Mouse (Mus musculus) myocyte (in vitro differentiated cells): Measurements from ENCODE around the gene Kcnb1.

ENCODE experiments used
- CEBPB ChIP-seq: IDR thresholded peaks from 2 replicates; pipeline ENCODE4 v1.6.1; 2011; ENCODE audit warnings: mild to moderate bottlenecking, moderate library complexity; ENCODE audit not compliant: poor library complexity, insufficient read depth, severe bottlenecking
- E2F4 ChIP-seq: IDR thresholded peaks from one replicate; pipeline ENCODE4 v1.6.1; 2011; ENCODE audit warnings: mild to moderate bottlenecking, control low read depth, moderate library complexity; ENCODE audit not compliant: insufficient read depth
- MAX ChIP-seq: IDR thresholded peaks from one replicate; pipeline ENCODE4 v1.6.1; 2011; ENCODE audit warnings: low read depth, mild to moderate bottlenecking, control low read depth
- MYOD1 ChIP-seq, 3 experiments: IDR thresholded peaks; one replicate each; pipeline ENCODE4 v1.6.1; 2011; ENCODE audit warnings: control low read depth in 2 of 3, low read depth in 2 of 3, mild to moderate bottlenecking in 2 of 3, moderate library complexity in 1 of 3; ENCODE audit not compliant: insufficient read length in 2 of 3, control insufficient read depth in 1 of 3
- MYOG ChIP-seq, 3 experiments: IDR thresholded peaks; one replicate each; pipeline ENCODE4 v1.6.1; 2011; ENCODE audit warnings: control low read depth in 2 of 3, low read depth in 2 of 3, mild to moderate bottlenecking in 2 of 3; ENCODE audit not compliant: insufficient read length in 2 of 3, control insufficient read depth in 1 of 3, insufficient read depth in 1 of 3
- POLR2A ChIP-seq: IDR thresholded peaks from one replicate; pipeline ENCODE4 v1.6.1; 2011; ENCODE audit warnings: low read depth, mild to moderate bottlenecking, control low read depth, moderate library complexity; ENCODE audit not compliant: insufficient read length
- POLR2AphosphoS2 ChIP-seq: IDR thresholded peaks from one replicate; pipeline ENCODE4 v1.6.1; 2011; ENCODE audit warnings: low read depth, control low read depth; ENCODE audit not compliant: insufficient read length
- REST ChIP-seq: IDR thresholded peaks from one replicate; pipeline ENCODE4 v1.6.1; 2011; ENCODE audit warnings: mild to moderate bottlenecking, control low read depth, moderate library complexity; ENCODE audit not compliant: insufficient read depth, insufficient read length
- SRF ChIP-seq: IDR thresholded peaks from one replicate; pipeline ENCODE4 v1.6.1; 2011; ENCODE audit warnings: low read depth; ENCODE audit not compliant: control insufficient read depth, insufficient read length
- TCF12 ChIP-seq: IDR thresholded peaks from one replicate; pipeline ENCODE4 v1.6.1; 2011; ENCODE audit warnings: mild to moderate bottlenecking, control low read depth; ENCODE audit not compliant: poor library complexity, insufficient read depth, severe bottlenecking
- TCF3 ChIP-seq: IDR thresholded peaks from one replicate; pipeline ENCODE4 v1.6.1; 2011; ENCODE audit warnings: low read depth, control low read depth; ENCODE audit not compliant: insufficient read length
- USF1 ChIP-seq: IDR thresholded peaks from one replicate; pipeline ENCODE4 v1.6.1; 2011; ENCODE audit warnings: low read depth, mild to moderate bottlenecking, control low read depth, moderate library complexity

DNA sequence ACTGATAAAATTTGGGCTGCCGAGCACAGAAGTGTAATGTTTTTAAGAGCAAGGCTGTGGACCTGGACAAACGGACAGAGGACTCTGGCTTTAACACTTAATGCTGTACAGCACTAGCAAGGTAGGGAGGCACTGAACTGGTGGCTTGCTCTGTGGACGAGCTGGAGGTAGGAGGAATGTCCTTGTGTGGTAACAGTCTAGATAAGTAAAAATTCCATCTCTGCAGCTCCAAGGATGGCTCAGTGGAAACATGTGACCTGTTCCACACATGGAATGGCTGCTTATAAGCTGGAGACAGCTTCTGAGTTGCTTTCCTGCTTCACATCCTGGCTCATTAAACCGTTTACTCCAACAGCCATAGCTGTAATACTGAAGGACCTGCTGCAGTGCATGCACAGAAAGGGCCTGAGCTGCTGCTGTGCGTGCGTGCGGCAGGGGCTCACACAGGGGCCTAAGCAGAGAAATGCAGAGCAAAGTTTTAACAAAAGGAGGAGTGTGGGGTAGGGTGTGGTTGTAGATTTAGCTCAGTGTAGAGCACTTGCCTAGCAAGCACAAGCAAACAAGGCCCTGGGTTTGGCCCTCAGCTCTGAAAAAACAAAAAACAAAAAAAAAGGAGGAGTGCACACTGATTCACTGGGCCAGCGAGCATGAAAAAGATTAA lies 141.1 kb downstream of the Kcnb1 start:
- TF ChIP-seq MAX (no peak), MYOG (IDR thresholded peaks at IDR 0.05; ENCODE audit: control insufficient read depth in 1 of 3, insufficient read depth in 1 of 3, insufficient read length in 2 of 3, low read depth in 2 of 3) (no peak), CEBPB (no peak), POLR2AphosphoS2 (no peak), POLR2A (no peak), TCF12 (no peak), MYOD1 (IDR thresholded peaks at IDR 0.05; ENCODE audit: control insufficient read depth in 1 of 3, insufficient read length in 2 of 3, low read depth in 2 of 3) (no peak), USF1 (no peak), REST (no peak), E2F4 (no peak), SRF (no peak), TCF3 (no peak)
